8 mouse cellular contexts compared by ENCODE assay signal in the genomic region with DNA sequence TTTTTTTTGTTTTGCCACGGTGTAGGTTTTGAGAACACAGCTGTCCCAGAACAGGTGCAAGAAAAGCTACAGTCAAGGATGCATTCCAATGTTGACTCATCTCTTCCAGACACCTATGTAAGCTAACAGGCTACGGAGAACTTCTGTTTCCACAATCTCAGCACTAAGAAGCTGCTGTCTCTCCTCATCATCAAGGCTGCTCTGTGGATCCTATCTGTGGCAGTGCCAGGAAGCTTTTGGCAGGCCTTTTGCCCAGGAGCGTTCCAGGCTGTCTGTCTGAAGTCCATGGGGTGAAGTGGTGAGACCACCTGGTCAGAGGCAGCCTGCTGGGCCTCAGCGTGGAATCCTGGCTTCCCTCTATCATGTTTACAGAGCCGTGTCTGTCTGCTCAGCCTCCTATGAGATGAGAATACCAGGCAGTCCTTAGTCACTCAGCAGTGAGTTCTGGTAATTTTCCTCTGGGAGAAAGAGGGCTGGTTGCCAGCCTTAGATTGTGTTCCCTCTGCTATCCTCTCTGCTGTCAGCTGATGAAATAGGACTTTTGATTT.
DNase-seq lines count a peak whose midpoint lies in the region; ATAC-seq and TF ChIP-seq lines count a peak whose summit lies in the region.

No protein-coding gene starts in this region.

- H3K4me2 ChIP-seq in hindbrain, embryonic 15.5 days = no peak overlapping the region
- no peak overlapping the region for H3K4me2 ChIP-seq in kidney, postnatal 0 days (ENCODE audit: low read length)
- no peak overlapping the region for H3K4me2 ChIP-seq in lung, embryonic 15.5 days

- peak overlapping the region; percentile 69 for H3K27ac ChIP-seq in hindbrain, embryonic 15.5 days (replicated peaks)
- no peak overlapping the region for H3K27ac ChIP-seq in hindbrain, embryonic 10.5 days
- H3K27ac ChIP-seq in kidney, postnatal 0 days = no peak overlapping the region
- H3K27ac ChIP-seq in lung, embryonic 15.5 days = peak overlapping the region; percentile 55; the same call in 1 of the 2 replicates

- no peak overlapping the region for H3K4me3 ChIP-seq in hindbrain, embryonic 15.5 days
- H3K4me3 ChIP-seq in hindbrain, embryonic 10.5 days = no peak overlapping the region
- H3K4me3 ChIP-seq in kidney, postnatal 0 days (replicated peaks; ENCODE audit: low read depth, low read length) = no peak overlapping the region
- H3K4me3 ChIP-seq in lung, embryonic 15.5 days = no peak overlapping the region

- WGBS in hindbrain, embryonic 15.5 days = 28% methylated on average over 5 of the region's 5 CpGs
- 65% methylated on average over 5 of the region's 5 CpGs for WGBS in hindbrain, embryonic 10.5 days
- WGBS in kidney, postnatal 0 days = 40% methylated on average over 5 of the region's 5 CpGs
- WGBS in lung, embryonic 15.5 days = 20% methylated on average over 5 of the region's 5 CpGs

- no peak for DNase-seq in hindbrain, embryonic 10.5 days (ENCODE audit: low spot score)
- peak; percentile 51 for DNase-seq in adrenal gland, postnatal 25 days
- peak; percentile 61 to 78 for DNase-seq in heart, adult 18-20 months
- peak; percentile 63 for DNase-seq in kidney, postnatal 0 days (ENCODE audit: low spot score)
- DNase-seq in natural killer cell, adult 2 months (ENCODE audit: low spot score in 2 of 2) = no peak
- DNase-seq in thymus, postnatal 4 days = no peak

- H3K27me3 ChIP-seq in hindbrain, embryonic 15.5 days = no peaks in the 10 kb centered on the region
- H3K27me3 ChIP-seq in hindbrain, embryonic 10.5 days (ENCODE audit: insufficient read depth, poor library complexity, severe bottlenecking) = no peaks in the 10 kb centered on the region
- H3K27me3 ChIP-seq in kidney, postnatal 0 days (ENCODE audit: insufficient read depth, low read length) = no peaks in the 10 kb centered on the region
- no peaks in the 10 kb centered on the region for H3K27me3 ChIP-seq in lung, embryonic 15.5 days

- peak; percentile 72 for ATAC-seq in hindbrain, embryonic 15.5 days (ENCODE audit: low FRiP score, low read depth)
- ATAC-seq in kidney, postnatal 0 days (replicated peaks; ENCODE audit: low FRiP score, low read depth) = 0 out of 2 replicates have a peak, but pooled peaks have one; percentile 36
- ATAC-seq in lung, embryonic 15.5 days (ENCODE audit: borderline replicate concordance, extremely low read depth, low FRiP score, low TSS enrichment) = peak; percentile 49; the same call in 1 of the 2 replicates

- H3K9me3 ChIP-seq in hindbrain, embryonic 15.5 days = no peaks in the 10 kb centered on the region
- no peaks in the 10 kb centered on the region; the same call in 1 of the 2 replicates for H3K9me3 ChIP-seq in hindbrain, embryonic 10.5 days
- no peaks in the 10 kb centered on the region for H3K9me3 ChIP-seq in kidney, postnatal 0 days (replicated peaks; ENCODE audit: low read length)
- H3K9me3 ChIP-seq in lung, embryonic 15.5 days = no peaks in the 10 kb centered on the region

- peaks cover 7% of the 10 kb centered on the region for H3K4me1 ChIP-seq in hindbrain, embryonic 15.5 days (replicated peaks)
- H3K4me1 ChIP-seq in hindbrain, embryonic 10.5 days (replicated peaks) = no peaks in the 10 kb centered on the region
- no peaks in the 10 kb centered on the region; the same call in 1 of the 2 replicates for H3K4me1 ChIP-seq in kidney, postnatal 0 days (replicated peaks; ENCODE audit: insufficient read depth, low read length)
- peaks cover 5% of the 10 kb centered on the region; the same call in 1 of the 2 replicates for H3K4me1 ChIP-seq in lung, embryonic 15.5 days

- TF ChIP-seq CTCF in kidney, postnatal 0 days (IDR thresholded peaks at IDR 0.05; ENCODE audit: low read depth) = no peak

- H3K9ac ChIP-seq in hindbrain, embryonic 15.5 days = no peak overlapping the region
- no peak overlapping the region for H3K9ac ChIP-seq in kidney, postnatal 0 days (ENCODE audit: low read depth, low read length)
- H3K9ac ChIP-seq in lung, embryonic 15.5 days = no peak overlapping the region

- no peaks in the 10 kb centered on the region for H3K36me3 ChIP-seq in hindbrain, embryonic 15.5 days
- no peaks in the 10 kb centered on the region for H3K36me3 ChIP-seq in hindbrain, embryonic 10.5 days
- H3K36me3 ChIP-seq in kidney, postnatal 0 days (ENCODE audit: insufficient read depth, low read length) = no peaks in the 10 kb centered on the region
- H3K36me3 ChIP-seq in lung, embryonic 15.5 days = no peaks in the 10 kb centered on the region

Comparison
In these comparisons a context has a peak if more than half of its experiments do, and no peak if none do; other contexts are left out.
1. H3K27ac ChIP-seq: peak in hindbrain, embryonic 15.5 days (single experiment) and lung, embryonic 15.5 days (single experiment); none in hindbrain, embryonic 10.5 days (single experiment) and kidney, postnatal 0 days (single experiment).
2. DNase-seq: peak in adrenal gland, postnatal 25 days (single experiment), heart, adult 18-20 months (2 of 2) and kidney, postnatal 0 days (single experiment); none in hindbrain, embryonic 10.5 days (single experiment), natural killer cell, adult 2 months (0 of 2) and thymus, postnatal 4 days (single experiment).
3. Peak in every context shown above with its lines, with median percentiles within 50 percentile points of each other: ATAC-seq.